Mouse (Mus musculus) kidney, embryonic 15.5 days (tissue): ENCODE measurements around the gene Cldnd1. TPM values are rescaled to one million over a fixed set of nuclear protein-coding genes. Genes with fewer than 3 reads are reported as not detected.
A peak's percentile ranks its signal among the peaks of the same experiment; 100 is the strongest.

Experiments
- ATAC-seq: fragments of 200-750 bp; cut with Nextera tagmentation; replicated peaks from 2 replicates; pipeline ENCODE4 v1.8.0; 2017; ENCODE audit warnings: moderate TSS enrichment; ENCODE audit not compliant: low FRiP score
- H3K27ac ChIP-seq: fragments of 300-500 bp; sonication (generic); 2 replicates; pipeline ENCODE4 v1.5.1; 2015; ENCODE audit warnings: mild to moderate bottlenecking, inconsistent platforms
- H3K27me3 ChIP-seq: fragments of 300-500 bp; sonication (generic); 2 replicates; pipeline ENCODE4 v1.6.1; 2015; ENCODE audit warnings: inconsistent platforms
- H3K36me3 ChIP-seq: fragments of 300-500 bp; sonication (generic); 2 replicates; pipeline ENCODE4 v1.6.1; 2015; ENCODE audit warnings: inconsistent platforms
- H3K4me1 ChIP-seq: fragments of 300-500 bp; sonication (generic); 2 replicates; pipeline ENCODE4 v1.6.1; 2015; ENCODE audit warnings: inconsistent platforms
- H3K4me2 ChIP-seq: fragments of 300-500 bp; sonication (generic); 2 replicates; pipeline ENCODE4 v1.6.1; 2015; ENCODE audit warnings: moderate library complexity, mild to moderate bottlenecking, inconsistent platforms
- H3K4me3 ChIP-seq: fragments of 300-500 bp; sonication (generic); replicated peaks from 2 replicates; pipeline ENCODE4 v1.5.1; 2015; ENCODE audit warnings: mild to moderate bottlenecking, inconsistent platforms
- H3K9ac ChIP-seq: fragments of 300-500 bp; sonication (generic); 2 replicates; pipeline ENCODE4 v1.6.1; 2015; ENCODE audit warnings: mild to moderate bottlenecking, inconsistent platforms
- H3K9me3 ChIP-seq: fragments of 300-500 bp; sonication (generic); replicated peaks from 2 replicates; pipeline ENCODE4 v1.6.1; 2016; ENCODE audit warnings: inconsistent platforms
- whole genome bisulfite sequencing: fragments of 180-500 bp; shearing (Covaris S2); methylation state at CpG from one replicate; pipeline ENCODE4 v1.1.7; 2015; ENCODE audit warnings: mixed read lengths; 5-methylcytosine and 5-hydroxymethylcytosine counted together
- polyA plus RNA-seq: library from polyadenylated mRNA; unstranded; fragments of >200 nt; fragmentation: Nextera tagmentation; extraction: Ambion mirVana; gene quantifications from 2 replicates; pipeline ENCODE4 v1.2.1, GENCODE M21; 2015

Gene Cldnd1
- polyA plus RNA-seq = 108 and 111 TPM in 2 replicates

DNA sequence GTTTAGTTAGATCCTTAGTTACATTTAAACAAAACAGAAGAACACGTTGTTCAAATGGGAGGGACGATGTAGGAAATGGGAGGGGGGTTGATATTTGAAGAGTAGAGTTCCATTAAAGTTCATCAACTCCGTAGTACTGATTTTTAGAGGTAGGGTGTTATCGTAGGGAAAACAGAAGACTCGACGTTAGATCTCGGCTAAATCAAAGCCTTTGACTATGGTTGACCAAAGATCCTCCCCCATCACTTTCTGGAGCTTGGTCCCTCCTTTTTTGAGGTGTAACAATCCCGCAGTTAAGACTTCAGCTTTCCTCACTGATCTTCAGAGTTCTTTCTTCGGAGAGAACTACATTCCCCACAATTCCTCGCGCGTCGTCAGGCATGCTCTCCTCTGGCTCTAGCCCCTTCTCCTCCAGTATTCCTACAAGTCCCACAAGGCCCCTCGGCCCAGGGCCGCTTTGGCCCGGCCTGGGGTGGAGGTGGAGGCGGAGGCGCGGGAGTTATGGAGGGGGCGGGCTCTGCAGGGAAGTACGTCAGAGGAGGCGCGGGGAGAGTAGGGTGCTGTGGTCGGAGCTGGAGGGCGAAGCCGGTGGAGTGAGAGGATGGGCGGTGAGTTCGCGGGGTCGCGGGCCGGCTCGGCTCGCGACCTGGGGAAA lies at the start of gene Cldnd1:
Gene Cldnd1, plus strand, starts transcription at position 434 of the 655 bp plus-strand sequence.
- Histone ChIP-seq H3K27ac (peak within 1 kb of the TSS; percentile 91), H3K4me1 (peaks cover 7% of the 10 kb centered on the region), H3K4me3 (peak within 1 kb of the TSS; percentile 68), H3K36me3 (peaks cover 30% of the 10 kb centered on the region), H3K9ac (peak within 1 kb of the TSS; percentile 67), H3K27me3 (no peaks in the 10 kb centered on the region), H3K9me3 (no peaks in the 10 kb centered on the region), H3K4me2 (peak within 1 kb of the TSS; percentile 64)
- under 1% methylated on average over 35 of the region's 35 CpGs for WGBS
- ATAC-seq = peak; percentile 100

- no peak overlapping the region for H3K4me3 ChIP-seq
- H3K4me1 ChIP-seq = no peaks in the 10 kb centered on the region
- no peak overlapping the region for H3K9ac ChIP-seq
- H3K9me3 ChIP-seq = no peaks in the 10 kb centered on the region
- H3K4me2 ChIP-seq = no peak overlapping the region
- no peak overlapping the region for H3K27ac ChIP-seq
- peaks cover 57% of the 10 kb centered on the region for H3K36me3 ChIP-seq
- 76% methylated on average over 7 of the region's 7 CpGs for WGBS
- H3K27me3 ChIP-seq = no peaks in the 10 kb centered on the region
- ATAC-seq = no peak
Observed at GRCm38 (mm10) chr16:58678660-58679059, 49.0 kb upstream of the Cldnd1 start.

GRCm38 (mm10) chr16:58682046-58682445 lies 45.7 kb upstream of the Cldnd1 start:
- H3K4me3 ChIP-seq = no peak overlapping the region
- peaks cover 30% of the 10 kb centered on the region for H3K36me3 ChIP-seq
- no peak for ATAC-seq
- WGBS = 94% methylated on average over 6 of the region's 6 CpGs
- no peak overlapping the region for H3K27ac ChIP-seq
- no peak overlapping the region for H3K9ac ChIP-seq
- no peak overlapping the region for H3K4me2 ChIP-seq
- H3K9me3 ChIP-seq = no peaks in the 10 kb centered on the region
- H3K4me1 ChIP-seq = no peaks in the 10 kb centered on the region
- no peaks in the 10 kb centered on the region for H3K27me3 ChIP-seq

DNA sequence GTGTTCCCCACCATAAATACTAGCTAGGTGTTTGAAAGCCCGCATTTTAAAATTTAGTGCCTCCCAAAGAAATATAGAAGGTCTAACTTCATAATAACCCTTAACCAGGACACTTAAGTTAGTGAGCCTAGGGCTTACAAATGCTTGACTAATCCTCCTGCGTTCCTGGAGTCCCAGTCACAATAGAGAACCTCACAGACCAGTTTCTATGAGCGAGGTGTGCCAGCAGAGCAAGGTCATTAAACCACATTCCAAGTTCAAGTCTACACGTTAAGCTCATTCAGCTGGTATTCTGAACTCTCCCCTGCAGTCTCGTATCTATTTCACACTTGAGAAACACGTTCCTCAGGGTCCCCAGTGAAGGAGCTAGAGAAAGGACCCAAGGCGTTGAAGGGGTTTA lies 44.8 kb upstream of the Cldnd1 start:
- Histone ChIP-seq H3K27ac (no peak overlapping the region), H3K36me3 (peaks cover 22% of the 10 kb centered on the region), H3K4me3 (no peak overlapping the region), H3K9ac (no peak overlapping the region), H3K27me3 (no peaks in the 10 kb centered on the region), H3K4me2 (no peak overlapping the region), H3K9me3 (no peaks in the 10 kb centered on the region), H3K4me1 (no peaks in the 10 kb centered on the region)
- 76% methylated on average over 7 of the region's 7 CpGs for WGBS
- ATAC-seq = no peak

DNA sequence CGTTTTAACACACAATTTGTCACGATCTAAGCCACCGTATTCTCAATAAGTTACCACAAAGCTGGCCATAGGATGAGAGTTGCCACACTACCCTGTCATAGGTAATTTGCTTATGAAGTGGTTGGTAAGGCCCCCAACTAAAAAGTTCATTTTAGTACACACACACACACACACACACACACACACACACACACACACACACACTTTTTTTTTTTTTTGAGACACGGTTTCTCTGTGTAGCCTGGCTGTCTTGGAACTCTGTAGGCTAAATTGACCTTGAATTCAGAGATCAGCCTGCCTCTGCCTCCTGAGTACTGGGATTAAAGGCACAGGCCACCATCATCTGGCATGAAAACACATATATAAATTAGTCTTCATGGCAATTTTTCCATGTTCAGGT lies 43.8 kb upstream of the Cldnd1 start:
- H3K4me3 ChIP-seq = no peak overlapping the region
- H3K4me2 ChIP-seq = no peak overlapping the region
- WGBS = 89% methylated on average over 4 of the region's 4 CpGs
- ATAC-seq = no peak
- H3K36me3 ChIP-seq = peaks cover 14% of the 10 kb centered on the region
- no peak overlapping the region for H3K27ac ChIP-seq
- no peaks in the 10 kb centered on the region for H3K9me3 ChIP-seq
- no peaks in the 10 kb centered on the region for H3K4me1 ChIP-seq
- H3K27me3 ChIP-seq = no peaks in the 10 kb centered on the region
- no peak overlapping the region for H3K9ac ChIP-seq

DNA sequence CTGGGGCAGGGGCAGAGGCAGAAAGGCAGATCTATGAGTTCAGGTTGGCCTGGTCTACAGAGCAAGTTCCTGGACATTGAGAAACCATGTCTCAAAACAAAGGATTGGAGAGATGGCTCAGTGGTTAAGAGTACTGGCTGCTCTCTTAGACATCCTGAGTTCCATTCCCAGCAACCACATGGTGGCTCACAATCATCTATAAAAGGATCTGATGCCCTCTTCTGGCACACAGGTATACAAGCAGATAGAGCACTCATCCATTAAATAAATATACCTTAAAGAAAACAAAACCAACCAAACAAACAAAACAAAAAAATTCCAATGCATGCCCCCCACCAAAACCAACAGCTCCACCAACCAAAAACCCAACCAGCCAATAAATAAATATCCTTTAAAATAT lies 43.2 kb upstream of the Cldnd1 start:
- no peak overlapping the region for H3K27ac ChIP-seq
- H3K4me2 ChIP-seq = no peak overlapping the region
- no peak overlapping the region for H3K4me3 ChIP-seq
- no peaks in the 10 kb centered on the region for H3K4me1 ChIP-seq
- ATAC-seq = no peak
- H3K9ac ChIP-seq = no peak overlapping the region
- no peaks in the 10 kb centered on the region for H3K9me3 ChIP-seq
- peaks cover 14% of the 10 kb centered on the region for H3K36me3 ChIP-seq
- no peaks in the 10 kb centered on the region for H3K27me3 ChIP-seq

DNA sequence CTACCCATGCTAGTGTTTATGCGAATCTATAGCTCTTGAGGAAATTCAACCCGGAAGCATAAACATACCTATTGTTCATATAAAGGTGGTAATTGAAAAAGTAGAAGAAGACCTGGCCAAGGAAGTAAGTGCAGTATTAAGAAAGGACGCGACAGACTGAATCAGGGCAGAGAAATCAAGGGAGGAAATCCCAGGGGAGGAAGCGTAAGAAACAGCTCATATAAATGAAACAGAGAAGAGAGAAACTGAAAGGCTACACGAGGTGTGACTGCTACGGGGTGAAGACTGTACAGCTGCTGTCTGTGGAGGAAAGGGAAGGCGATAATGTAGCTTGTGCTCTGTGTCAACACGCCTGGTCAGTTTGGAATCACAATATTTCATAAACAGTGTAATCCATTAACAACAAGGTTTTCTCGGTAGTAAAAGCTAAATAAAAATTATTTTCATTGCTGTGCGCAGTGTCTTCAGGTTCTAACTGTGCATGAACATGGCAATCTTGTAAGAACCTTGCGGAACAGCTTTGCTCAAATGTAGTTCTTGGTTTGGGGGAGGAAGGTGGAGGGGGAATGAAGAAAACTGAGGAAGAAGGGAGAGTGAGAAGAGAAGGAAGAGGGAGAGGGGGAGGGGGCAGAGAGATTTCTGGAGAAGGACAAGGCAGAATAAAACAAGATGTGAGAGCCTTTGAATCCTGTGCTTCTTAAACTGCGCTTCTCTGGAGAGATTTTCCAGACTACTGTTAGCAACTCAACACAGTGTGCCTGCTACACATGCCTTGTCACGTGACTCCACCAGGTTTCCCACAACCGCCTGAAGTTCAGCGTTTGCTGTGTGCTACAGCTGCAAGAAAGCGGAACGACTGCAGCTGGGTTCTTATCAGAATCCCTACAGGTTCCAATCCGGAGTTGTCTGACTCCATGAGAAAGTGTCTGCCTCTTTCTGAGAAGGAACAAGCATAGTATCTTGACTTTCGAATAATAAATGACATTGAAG lies 41.9 kb upstream of the Cldnd1 start:
- Histone ChIP-seq H3K27me3 (no peaks in the 10 kb centered on the region), H3K4me2 (no peak overlapping the region), H3K27ac (no peak overlapping the region), H3K9ac (no peak overlapping the region), H3K36me3 (peaks cover 9% of the 10 kb centered on the region), H3K4me1 (no peaks in the 10 kb centered on the region), H3K9me3 (no peaks in the 10 kb centered on the region), H3K4me3 (no peak overlapping the region)
- WGBS = 77% methylated on average over 20 of the region's 20 CpGs
- no peak for ATAC-seq

DNA sequence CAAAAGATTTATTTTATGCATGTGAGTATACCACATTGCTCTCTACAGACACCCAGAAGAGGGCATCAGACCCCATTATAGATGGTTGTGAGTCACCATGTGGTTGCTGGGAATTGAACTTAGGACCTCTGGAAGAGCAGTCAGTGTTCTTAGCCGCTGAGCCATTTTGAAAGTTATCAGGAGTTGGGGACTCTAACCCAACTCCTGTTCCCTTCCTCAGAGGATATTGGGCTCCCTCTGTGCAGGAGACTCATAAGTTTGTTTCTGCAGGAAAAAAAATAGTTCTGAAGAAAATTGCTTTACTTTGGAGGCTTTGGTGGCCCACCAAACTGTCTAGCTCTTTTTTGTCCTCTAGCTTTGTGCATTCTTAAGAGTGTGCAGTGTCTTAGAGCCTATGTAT lies 39.2 kb upstream of the Cldnd1 start:
- Histone ChIP-seq H3K4me2 (no peak overlapping the region), H3K9ac (no peak overlapping the region), H3K9me3 (no peaks in the 10 kb centered on the region), H3K36me3 (no peaks in the 10 kb centered on the region), H3K4me3 (no peak overlapping the region), H3K27me3 (no peaks in the 10 kb centered on the region), H3K27ac (no peak overlapping the region), H3K4me1 (no peaks in the 10 kb centered on the region)
- 89% methylated on average over 1 of the region's 1 CpGs for WGBS
- ATAC-seq = no peak

- Histone ChIP-seq H3K4me3 (no peak overlapping the region), H3K4me1 (no peaks in the 10 kb centered on the region), H3K9ac (no peak overlapping the region), H3K27me3 (no peaks in the 10 kb centered on the region), H3K4me2 (no peak overlapping the region), H3K36me3 (no peaks in the 10 kb centered on the region), H3K9me3 (no peaks in the 10 kb centered on the region), H3K27ac (no peak overlapping the region)
- ATAC-seq = no peak
- WGBS = 80% methylated on average over 5 of the region's 5 CpGs
Observed at GRCm38 (mm10) chr16:58689555-58690169, 38.0 kb upstream of the Cldnd1 start.

GRCm38 (mm10) chr16:58690322-58690732 lies 37.4 kb upstream of the Cldnd1 start:
- WGBS = 87% methylated on average over 5 of the region's 5 CpGs
- no peaks in the 10 kb centered on the region for H3K9me3 ChIP-seq
- no peak for ATAC-seq
- no peak overlapping the region for H3K9ac ChIP-seq
- H3K27ac ChIP-seq = no peak overlapping the region
- no peaks in the 10 kb centered on the region for H3K27me3 ChIP-seq
- H3K4me3 ChIP-seq = no peak overlapping the region
- no peak overlapping the region for H3K4me2 ChIP-seq
- H3K4me1 ChIP-seq = no peaks in the 10 kb centered on the region
- H3K36me3 ChIP-seq = no peaks in the 10 kb centered on the region

DNA sequence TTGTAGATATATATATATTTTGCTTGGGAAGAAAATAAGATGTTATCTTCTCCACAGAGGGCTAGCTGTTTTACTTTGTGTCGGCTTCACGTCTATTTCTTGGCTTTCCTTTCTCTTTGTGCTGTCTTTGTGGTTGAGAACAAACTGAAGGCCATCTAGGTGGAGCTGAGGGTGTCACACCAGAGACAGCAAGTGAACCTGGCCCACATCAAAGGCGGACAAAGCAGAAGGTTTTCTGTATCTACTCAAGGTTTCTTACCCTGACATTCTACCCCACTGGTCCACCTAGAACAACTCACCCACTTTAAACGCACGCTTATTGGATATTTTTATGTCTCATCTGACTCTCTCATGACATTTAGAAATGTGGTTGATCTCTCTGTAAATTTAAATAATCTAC lies 33.6 kb upstream of the Cldnd1 start:
- H3K4me2 ChIP-seq = no peak overlapping the region
- H3K4me3 ChIP-seq = no peak overlapping the region
- H3K4me1 ChIP-seq = no peaks in the 10 kb centered on the region
- ATAC-seq = no peak
- no peaks in the 10 kb centered on the region for H3K9me3 ChIP-seq
- H3K27ac ChIP-seq = no peak overlapping the region
- no peak overlapping the region for H3K9ac ChIP-seq
- H3K36me3 ChIP-seq = no peaks in the 10 kb centered on the region
- WGBS = 95% methylated on average over 5 of the region's 5 CpGs
- H3K27me3 ChIP-seq = no peaks in the 10 kb centered on the region

DNA sequence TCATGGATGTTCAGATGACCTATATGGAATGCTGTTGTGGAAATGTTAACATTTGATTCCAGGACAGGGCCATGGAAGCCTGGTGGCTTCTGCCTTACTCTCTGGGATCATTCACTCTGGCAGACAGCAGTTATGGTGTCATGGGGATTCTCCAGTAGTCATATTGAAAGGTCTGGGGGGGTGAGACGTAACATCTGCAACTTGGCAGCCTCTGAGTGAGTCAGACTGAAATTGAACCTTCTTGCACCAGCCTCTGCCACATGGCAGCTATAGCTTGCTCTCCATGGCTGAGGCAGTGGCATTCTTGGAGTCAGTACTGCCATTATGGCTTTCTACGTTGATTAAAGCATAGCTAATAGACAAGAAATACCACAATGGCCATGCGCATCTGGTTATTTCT lies 30.9 kb upstream of the Cldnd1 start:
- Histone ChIP-seq H3K4me3 (no peak overlapping the region), H3K36me3 (no peaks in the 10 kb centered on the region)
- WGBS = 85% methylated on average over 3 of the region's 3 CpGs

More for the DNA sequence above, 30.9 kb upstream of the Cldnd1 start:
- Histone ChIP-seq H3K9me3 (no peaks in the 10 kb centered on the region), H3K4me1 (no peaks in the 10 kb centered on the region), H3K4me2 (no peak overlapping the region), H3K27ac (no peak overlapping the region), H3K9ac (no peak overlapping the region), H3K27me3 (no peaks in the 10 kb centered on the region)
- ATAC-seq = no peak
